Mouse (Mus musculus) forebrain, embryonic 16.5 days (tissue): ENCODE measurements around the gene Tmem45a. TPM values are rescaled to one million over a fixed set of nuclear protein-coding genes. Genes with fewer than 3 reads are reported as not detected.

ENCODE experiments used
- ATAC-seq: fragments of 200-750 bp; cut with Nextera tagmentation; 2 replicates; pipeline ENCODE4 v1.8.0; 2017; ENCODE audit warnings: mild to moderate bottlenecking, moderate library complexity
- H3K27ac ChIP-seq: fragments of 300-500 bp; sonication (generic); 2 replicates; pipeline ENCODE4 v1.5.1; 2014; ENCODE audit warnings: low read length, control low read depth
- H3K27me3 ChIP-seq: fragments of 300-500 bp; sonication (generic); replicated peaks from 2 replicates; pipeline ENCODE4 v1.6.1; 2014; ENCODE audit warnings: low read length; ENCODE audit not compliant: control insufficient read depth, insufficient read depth
- H3K36me3 ChIP-seq: fragments of 300-500 bp; sonication (generic); 2 replicates; pipeline ENCODE4 v1.6.1; 2014; ENCODE audit not compliant: control insufficient read depth, insufficient read depth
- H3K4me1 ChIP-seq: fragments of 300-500 bp; sonication (generic); replicated peaks from 2 replicates; pipeline ENCODE4 v1.6.1; 2014; ENCODE audit warnings: low read length; ENCODE audit not compliant: control insufficient read depth, insufficient read depth
- H3K4me2 ChIP-seq: fragments of 300-500 bp; sonication (generic); 2 replicates; pipeline ENCODE4 v1.6.1; 2014; ENCODE audit warnings: mild to moderate bottlenecking, low read length, control low read depth
- H3K4me3 ChIP-seq: fragments of 300-500 bp; sonication (generic); replicated peaks from 2 replicates; pipeline ENCODE4 v1.5.1; 2014; ENCODE audit warnings: mild to moderate bottlenecking, low read length, control low read depth
- H3K9ac ChIP-seq: fragments of 300-500 bp; sonication (generic); replicated peaks from 2 replicates; pipeline ENCODE4 v1.6.1; 2014; ENCODE audit warnings: low read depth, low read length, control low read depth
- H3K9me3 ChIP-seq: fragments of 300-500 bp; sonication (generic); 2 replicates; pipeline ENCODE4 v1.6.1; 2016; ENCODE audit warnings: low read length; ENCODE audit not compliant: control insufficient read depth
- WGBS: fragments of 180-500 bp; shearing (Covaris S2); extraction: QIAGEN DNeasy Blood & Tissue Kit; methylation state at CpG from one replicate; pipeline ENCODE4 v1.1.7; 2014; 5-methylcytosine and 5-hydroxymethylcytosine counted together
- polyA plus RNA-seq: library from polyadenylated mRNA; unstranded; fragments of >200 nt; fragmentation: Nextera tagmentation; extraction: Ambion mirVana; gene quantifications from 2 replicates; pipeline ENCODE4 v1.2.1, GENCODE M21; 2015

Gene Tmem45a
- polyA plus RNA-seq, 1 experiment from 2014 or later: 3.7 TPM

DNA sequence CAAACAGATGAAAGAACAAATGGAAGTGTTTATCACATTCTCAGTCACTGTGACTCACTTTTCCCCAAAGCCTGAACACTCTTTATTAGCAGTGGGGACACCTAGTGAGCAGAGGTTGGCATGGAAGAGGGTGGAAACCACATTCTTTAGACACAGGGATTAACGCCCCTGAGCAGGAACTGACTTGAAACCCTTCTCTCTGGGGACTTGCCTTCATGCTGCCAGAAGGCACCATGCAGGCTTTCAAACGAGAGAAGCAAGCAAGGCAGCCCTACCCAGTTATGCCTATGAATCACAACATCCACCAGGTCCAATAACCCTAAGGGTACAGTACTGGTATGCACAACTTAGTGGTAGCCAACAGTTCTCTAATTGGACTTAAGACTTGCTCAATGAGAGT is 12.6 kb downstream of the Tmem45a start:
- no peak overlapping the region for H3K4me3 ChIP-seq
- no peak overlapping the region for H3K4me2 ChIP-seq
- no peaks in the 10 kb centered on the region for H3K27me3 ChIP-seq
- H3K36me3 ChIP-seq: no peaks in the 10 kb centered on the region
- no peak overlapping the region for H3K9ac ChIP-seq
- no peaks in the 10 kb centered on the region for H3K4me1 ChIP-seq
- WGBS: 27% methylated on average over 2 of the region's 2 CpGs
- H3K9me3 ChIP-seq: no peaks in the 10 kb centered on the region
- ATAC-seq: no peak
- no peak overlapping the region for H3K27ac ChIP-seq

DNA sequence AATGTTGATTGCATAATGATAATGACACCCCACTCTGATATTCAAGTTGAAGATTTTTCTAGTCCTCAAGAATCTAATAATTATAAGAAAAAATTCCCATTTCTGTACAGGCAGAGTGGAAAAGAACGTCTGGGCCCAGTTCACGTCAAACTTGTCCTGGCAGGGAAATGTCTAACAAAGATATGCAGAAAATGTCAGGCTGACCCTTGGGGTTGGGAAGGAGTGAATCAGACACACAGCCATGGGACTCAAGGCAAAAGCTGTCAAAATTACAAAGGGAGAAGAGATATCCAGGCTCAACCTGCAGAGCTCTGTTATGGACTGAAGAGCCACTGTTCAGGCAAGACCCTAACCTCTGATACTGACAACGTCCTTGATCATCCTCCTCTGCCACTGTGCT is 15.5 kb downstream of the Tmem45a start:
- H3K4me2 ChIP-seq: no peak overlapping the region
- no peaks in the 10 kb centered on the region for H3K9me3 ChIP-seq
- no peak for ATAC-seq
- H3K4me3 ChIP-seq: no peak overlapping the region
- no peaks in the 10 kb centered on the region for H3K27me3 ChIP-seq
- no peak overlapping the region for H3K9ac ChIP-seq
- H3K36me3 ChIP-seq: no peaks in the 10 kb centered on the region
- WGBS: 74% methylated on average over 3 of the region's 3 CpGs
- H3K27ac ChIP-seq: no peak overlapping the region
- H3K4me1 ChIP-seq: no peaks in the 10 kb centered on the region

DNA sequence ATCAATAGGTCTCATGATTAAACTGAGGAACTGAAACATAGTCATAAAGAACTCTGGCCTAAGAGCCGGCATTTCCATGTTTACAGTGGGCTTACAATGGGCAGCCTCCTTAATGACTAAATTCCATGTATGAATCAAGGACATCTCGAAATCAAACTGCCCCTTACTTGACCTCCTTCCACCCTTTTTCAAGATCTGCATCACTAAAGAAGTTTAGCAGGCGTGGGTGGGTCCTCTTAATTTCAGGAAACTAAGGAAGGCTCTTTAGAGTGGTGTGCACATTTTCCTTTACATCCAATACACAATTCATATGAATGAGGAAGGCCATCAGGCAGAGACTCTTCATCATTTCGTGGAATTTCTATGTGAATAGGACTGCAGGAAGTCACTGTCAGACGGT is 17.6 kb downstream of the Tmem45a start:
- WGBS: 84% methylated on average over 5 of the region's 5 CpGs
- Histone ChIP-seq H3K4me3 (no peak overlapping the region), H3K36me3 (no peaks in the 10 kb centered on the region), H3K4me2 (no peak overlapping the region), H3K9me3 (no peaks in the 10 kb centered on the region), H3K27me3 (no peaks in the 10 kb centered on the region), H3K27ac (no peak overlapping the region), H3K9ac (no peak overlapping the region), H3K4me1 (no peaks in the 10 kb centered on the region)
- ATAC-seq: no peak

DNA sequence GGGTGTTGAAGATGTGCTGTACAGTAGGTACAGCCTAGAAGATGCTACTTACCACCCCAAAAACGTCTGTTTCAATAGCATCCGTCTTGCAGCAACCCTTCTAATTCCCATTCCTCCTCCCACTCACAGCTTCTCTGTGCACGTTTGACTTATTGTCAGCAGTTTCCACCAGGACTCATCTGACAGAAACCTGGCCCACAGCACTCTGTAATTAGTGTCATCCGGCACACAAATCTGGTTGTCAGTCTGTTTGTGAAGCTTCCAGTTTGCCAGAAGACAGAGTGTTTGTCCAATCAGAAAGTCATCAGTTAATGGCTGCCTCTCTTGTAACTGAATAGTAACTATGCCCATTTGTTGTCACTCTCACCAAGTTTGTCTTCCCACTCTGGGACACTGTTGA is 18.4 kb downstream of the Tmem45a start:
- no peaks in the 10 kb centered on the region for H3K4me1 ChIP-seq
- WGBS: 69% methylated on average over 4 of the region's 4 CpGs
- peak; percentile 70 for ATAC-seq
- no peak overlapping the region for H3K4me3 ChIP-seq
- no peak overlapping the region for H3K4me2 ChIP-seq
- H3K27ac ChIP-seq: no peak overlapping the region
- H3K36me3 ChIP-seq: no peaks in the 10 kb centered on the region
- H3K9me3 ChIP-seq: no peaks in the 10 kb centered on the region
- no peaks in the 10 kb centered on the region for H3K27me3 ChIP-seq
- no peak overlapping the region for H3K9ac ChIP-seq

DNA sequence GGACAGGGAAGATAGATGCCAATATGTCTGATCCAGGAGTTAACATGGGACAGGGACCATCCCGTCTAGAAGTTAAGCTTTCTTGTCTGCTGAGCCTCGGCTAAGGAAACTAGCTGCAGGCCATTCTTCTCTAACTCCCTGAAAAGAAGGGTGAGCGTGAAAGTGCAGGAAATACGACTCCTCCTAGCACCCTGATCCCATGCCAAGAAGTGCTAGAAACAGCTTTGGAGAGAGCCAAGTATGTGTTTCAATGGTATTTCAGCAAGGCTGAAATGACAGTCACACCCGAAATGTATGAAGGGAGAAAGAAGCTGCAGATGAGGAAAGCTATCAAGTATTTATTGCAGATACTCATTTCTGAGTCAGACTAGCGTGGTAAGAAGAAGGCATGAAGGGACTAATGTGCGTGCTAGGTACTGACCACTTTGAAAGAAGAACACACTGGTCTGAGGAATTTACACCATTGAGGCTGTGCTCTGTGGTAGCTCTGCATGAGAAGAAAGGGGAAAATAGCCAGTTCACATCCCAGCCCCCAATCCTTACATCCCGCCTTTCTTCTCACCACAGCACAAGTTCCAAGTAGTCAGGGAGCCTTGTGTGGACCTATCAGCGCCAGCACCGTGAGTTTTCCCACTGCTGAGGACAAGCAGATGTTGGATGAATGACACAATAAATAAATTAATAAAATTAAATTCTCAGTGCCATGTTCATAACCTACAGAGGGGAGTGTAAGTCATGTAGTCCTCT is 33.0 kb downstream of the Tmem45a start:
- Histone ChIP-seq H3K9me3 (no peaks in the 10 kb centered on the region), H3K27ac (no peak overlapping the region), H3K4me3 (no peak overlapping the region), H3K27me3 (no peaks in the 10 kb centered on the region), H3K4me1 (no peaks in the 10 kb centered on the region), H3K36me3 (no peaks in the 10 kb centered on the region), H3K9ac (no peak overlapping the region), H3K4me2 (no peak overlapping the region)
- 57% methylated on average over 10 of the region's 10 CpGs for WGBS
- no peak for ATAC-seq

DNA sequence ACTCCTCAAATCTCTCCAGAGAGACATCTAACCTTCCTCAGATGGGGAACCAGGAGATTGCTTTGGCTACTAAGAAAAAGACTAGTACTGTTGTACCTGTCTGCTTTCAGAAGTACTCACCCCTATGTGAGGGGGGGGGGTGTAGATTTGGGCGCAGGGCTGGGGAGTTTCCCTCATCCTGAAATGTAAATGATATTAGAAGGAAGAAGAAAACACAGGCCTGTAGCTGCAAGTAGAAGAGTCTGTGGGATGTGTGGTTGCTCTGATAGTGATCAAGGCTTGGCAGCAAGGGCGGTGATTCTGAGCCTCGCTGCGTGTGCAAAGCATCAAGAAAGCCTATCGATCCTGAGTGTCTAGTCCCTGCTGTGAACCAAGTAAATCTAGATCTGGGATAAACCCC is 43.0 kb downstream of the Tmem45a start:
- Histone ChIP-seq H3K27ac (no peak overlapping the region), H3K27me3 (no peaks in the 10 kb centered on the region), H3K9me3 (no peaks in the 10 kb centered on the region), H3K9ac (no peak overlapping the region), H3K36me3 (no peaks in the 10 kb centered on the region), H3K4me1 (no peaks in the 10 kb centered on the region), H3K4me3 (no peak overlapping the region), H3K4me2 (no peak overlapping the region)
- 96% methylated on average over 5 of the region's 5 CpGs for WGBS
- no peak for ATAC-seq

DNA sequence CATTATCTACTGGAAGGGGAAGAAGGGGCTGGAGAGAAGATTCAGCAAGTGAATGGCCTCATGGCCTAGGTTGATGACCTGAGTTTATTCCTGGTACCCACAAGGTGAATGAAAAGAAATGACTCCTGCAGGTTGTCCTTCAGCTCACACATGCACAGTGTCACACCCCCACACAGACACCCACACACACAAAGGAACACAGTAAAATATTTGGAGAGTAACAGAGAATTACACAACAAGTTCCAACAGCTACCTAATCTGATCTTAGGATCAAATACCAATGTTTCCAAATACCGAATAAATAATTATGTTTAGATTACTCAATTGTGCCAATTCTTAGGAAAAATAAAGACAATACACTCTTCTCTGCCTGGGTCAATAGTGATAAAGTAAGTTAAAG is 52.7 kb downstream of the Tmem45a start:
- Histone ChIP-seq H3K4me2 (no peak overlapping the region), H3K9ac (no peak overlapping the region), H3K36me3 (no peaks in the 10 kb centered on the region), H3K27me3 (no peaks in the 10 kb centered on the region), H3K4me3 (no peak overlapping the region), H3K9me3 (no peaks in the 10 kb centered on the region), H3K27ac (no peak overlapping the region), H3K4me1 (no peaks in the 10 kb centered on the region)
- 93% methylated on average over 1 of the region's 1 CpGs for WGBS
- no peak for ATAC-seq

DNA sequence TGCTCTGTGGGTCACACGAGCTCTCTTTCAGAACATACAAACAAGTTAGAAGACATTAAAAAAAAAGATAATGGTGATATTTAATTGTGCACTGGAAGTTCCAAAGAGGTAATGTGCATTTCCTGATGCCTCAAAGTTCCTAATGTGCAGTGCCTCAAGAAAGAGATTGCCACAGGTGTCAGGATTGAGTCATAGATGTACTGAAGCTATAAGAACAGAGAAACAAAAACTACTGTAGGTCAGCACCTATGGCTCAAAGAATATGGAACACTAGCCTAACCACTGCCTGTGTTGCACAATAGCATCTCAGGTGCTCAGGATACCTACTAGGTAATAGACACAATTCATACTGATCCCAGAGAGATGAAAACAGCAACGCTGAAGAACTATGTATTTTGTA is 54.0 kb downstream of the Tmem45a start:
- H3K36me3 ChIP-seq: no peaks in the 10 kb centered on the region
- H3K4me2 ChIP-seq: no peak overlapping the region
- H3K9ac ChIP-seq: no peak overlapping the region
- H3K27me3 ChIP-seq: no peaks in the 10 kb centered on the region
- no peak overlapping the region for H3K27ac ChIP-seq
- H3K4me1 ChIP-seq: no peaks in the 10 kb centered on the region
- no peak overlapping the region for H3K4me3 ChIP-seq
- no peaks in the 10 kb centered on the region for H3K9me3 ChIP-seq
- ATAC-seq: no peak
- WGBS: 88% methylated on average over 2 of the region's 2 CpGs

DNA sequence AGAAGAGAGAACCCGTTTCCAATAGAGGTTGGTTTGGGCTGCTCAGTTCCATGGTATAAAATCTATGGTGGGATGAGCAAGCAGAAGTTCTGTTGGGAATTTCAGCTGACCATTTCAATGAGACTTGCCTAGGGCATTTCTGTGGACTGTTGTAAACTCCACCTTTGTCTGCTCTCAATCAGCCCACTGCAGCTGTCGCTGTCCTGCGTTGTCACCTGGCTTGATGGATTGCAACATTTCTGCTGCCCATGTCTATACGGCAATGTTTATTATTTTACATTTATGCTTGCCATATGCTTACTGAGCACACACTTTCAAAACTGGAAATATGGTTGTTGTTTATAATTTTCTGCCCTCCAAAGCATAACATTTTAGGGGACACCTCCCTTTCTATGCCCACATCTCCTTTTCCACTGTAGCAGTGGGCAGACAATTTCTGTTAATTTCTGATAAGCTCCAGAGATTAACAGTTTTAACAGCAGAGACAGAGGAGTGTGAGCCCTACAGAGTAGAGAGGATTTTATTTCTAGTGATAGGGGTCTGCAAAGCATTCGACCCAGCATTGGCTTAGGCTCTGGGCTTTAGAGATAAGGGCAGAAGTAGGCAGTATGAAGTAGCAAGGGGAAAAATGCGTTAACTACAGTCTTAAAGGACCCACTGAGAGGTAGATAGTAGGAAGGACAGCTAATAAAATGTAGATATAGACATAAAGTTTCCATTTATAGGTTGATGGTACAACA is 84.4 kb downstream of the Tmem45a start:
- ATAC-seq: no peak
- Histone ChIP-seq H3K9me3 (no peaks in the 10 kb centered on the region), H3K4me2 (no peak overlapping the region), H3K4me3 (no peak overlapping the region), H3K4me1 (no peaks in the 10 kb centered on the region), H3K27ac (no peak overlapping the region), H3K36me3 (no peaks in the 10 kb centered on the region), H3K27me3 (no peaks in the 10 kb centered on the region), H3K9ac (no peak overlapping the region)
- WGBS: 90% methylated on average over 6 of the region's 6 CpGs
